Mouse (Mus musculus) layer of hippocampus, adult 9-10 months (tissue): Measurements from ENCODE around the gene Klhl5.
A peak's percentile ranks its signal among the peaks of the same experiment; 100 is the strongest.

Experiments
- DNase-seq: peaks from one replicate; pipeline ENCODE4 v3.0.0; 2022; ENCODE audit warnings: low spot score

Gene Klhl5

DNA sequence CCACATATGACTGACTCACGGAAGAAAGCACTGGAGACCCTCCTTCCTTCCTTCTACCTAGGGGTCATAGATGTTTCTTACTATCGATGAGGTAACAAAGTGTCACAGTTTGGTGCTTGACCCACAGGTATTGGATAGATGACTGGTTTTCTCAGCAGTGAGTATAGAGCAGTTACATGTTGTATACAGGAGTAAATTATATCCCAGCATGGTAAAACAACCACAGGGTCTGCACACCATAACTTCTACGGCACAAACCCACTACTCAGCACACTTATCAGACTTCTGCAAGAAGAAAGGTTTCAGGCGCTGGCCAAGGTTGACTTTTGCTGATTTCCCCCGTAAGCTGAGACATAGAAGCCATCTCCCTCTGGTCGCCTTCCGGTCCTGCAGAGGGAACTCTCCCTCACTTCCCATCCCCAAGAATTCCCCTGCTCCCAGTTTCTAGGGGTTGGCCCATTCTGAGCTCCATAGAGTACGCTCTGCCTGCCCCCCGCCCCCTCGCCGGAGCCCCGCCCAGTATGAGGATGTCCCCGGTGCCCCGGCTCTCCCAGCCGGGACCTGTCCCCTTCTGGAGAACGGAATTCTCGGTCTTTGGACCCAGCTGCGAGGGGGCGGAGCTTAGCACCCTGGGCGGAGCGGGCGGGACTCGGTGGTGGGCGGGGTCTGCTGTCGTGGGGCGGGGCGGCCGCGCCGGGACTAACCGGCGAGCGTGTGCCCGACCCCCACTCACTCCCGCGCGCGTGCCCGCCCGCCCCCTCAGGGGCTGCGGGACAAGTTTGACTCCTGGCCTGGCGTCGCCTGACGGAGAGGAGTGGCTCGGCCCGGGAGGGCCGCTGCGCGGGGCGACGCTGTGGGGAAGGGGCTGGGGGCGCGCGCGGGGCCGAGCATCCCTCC is at the start of gene Klhl5:
Gene Klhl5, plus strand, starts transcription at position 664 of the 897 bp plus-strand sequence.
- DNase-seq, result peak; percentile 40

- no peak for DNase-seq
These were observed 49.7 kb upstream of the Klhl5 start for GRCm38 (mm10) chr5:65057596-65057995.

- no peak for DNase-seq
These were observed 47.5 kb upstream of the Klhl5 start for GRCm38 (mm10) chr5:65059806-65060205.

GRCm38 (mm10) chr5:65062236-65062635 is 45.1 kb upstream of the Klhl5 start:
- DNase-seq, result no peak

DNA sequence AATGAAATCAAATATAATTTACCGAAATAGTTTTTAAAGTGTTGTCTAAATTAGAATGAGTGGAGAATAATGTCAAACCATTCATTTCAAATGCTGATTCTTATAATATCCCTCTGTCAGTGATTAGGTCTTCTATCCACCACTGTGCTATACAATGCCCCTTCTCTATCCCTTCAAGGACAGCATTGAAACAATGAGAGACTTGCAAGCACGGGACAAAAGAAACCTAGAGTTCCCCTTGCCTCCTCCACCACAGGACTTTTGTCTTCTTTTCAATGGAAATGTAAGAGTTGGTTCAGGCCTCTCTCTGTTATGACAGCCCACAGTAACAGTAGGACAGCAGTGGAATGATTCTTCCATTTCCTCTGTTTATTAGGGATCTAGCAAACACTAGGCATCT is 44.1 kb upstream of the Klhl5 start:
- no peak for DNase-seq

DNA sequence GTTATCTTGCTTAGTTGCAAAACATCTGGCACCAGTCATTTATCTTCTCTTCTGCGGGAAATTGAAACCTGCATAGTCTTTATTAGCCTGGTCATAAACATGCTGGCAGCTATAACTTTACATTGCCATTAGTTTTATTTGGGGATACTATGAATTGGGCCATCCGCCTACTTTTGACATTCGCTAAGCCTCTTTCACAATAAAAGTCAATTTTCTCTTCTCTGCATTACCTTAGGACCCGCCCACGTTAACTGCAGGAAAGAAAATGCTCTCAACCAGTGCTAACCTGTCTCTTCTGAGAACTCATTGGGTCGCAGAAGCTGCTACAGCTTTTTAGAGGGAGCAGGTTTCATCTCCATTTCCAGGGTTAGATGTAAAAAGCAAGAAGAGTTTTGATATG is 39.2 kb upstream of the Klhl5 start:
- no peak for DNase-seq

GRCm38 (mm10) chr5:65069872-65070271 is 37.5 kb upstream of the Klhl5 start:
- no peak for DNase-seq

DNA sequence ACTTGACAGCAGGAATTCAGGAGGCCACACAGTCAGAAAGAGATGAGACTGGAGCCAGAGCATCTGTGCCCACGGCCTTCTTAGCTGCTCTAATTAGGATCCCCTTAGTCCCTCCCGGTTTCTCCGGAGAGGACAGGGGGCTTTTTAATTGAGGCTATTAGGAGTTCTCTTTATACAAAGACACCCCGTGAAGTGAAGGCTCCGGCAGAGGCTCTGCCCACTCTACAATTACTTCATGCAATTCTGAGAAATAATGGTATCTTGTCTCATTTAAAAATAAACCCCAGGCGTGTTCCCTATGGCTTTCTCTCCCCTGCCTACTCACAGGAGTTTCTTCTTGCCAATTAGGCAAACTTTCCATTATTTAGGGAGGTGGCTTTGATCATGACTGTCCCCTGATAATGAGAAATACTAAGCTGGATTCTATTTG is 35.6 kb upstream of the Klhl5 start:
- DNase-seq, result no peak

DNA sequence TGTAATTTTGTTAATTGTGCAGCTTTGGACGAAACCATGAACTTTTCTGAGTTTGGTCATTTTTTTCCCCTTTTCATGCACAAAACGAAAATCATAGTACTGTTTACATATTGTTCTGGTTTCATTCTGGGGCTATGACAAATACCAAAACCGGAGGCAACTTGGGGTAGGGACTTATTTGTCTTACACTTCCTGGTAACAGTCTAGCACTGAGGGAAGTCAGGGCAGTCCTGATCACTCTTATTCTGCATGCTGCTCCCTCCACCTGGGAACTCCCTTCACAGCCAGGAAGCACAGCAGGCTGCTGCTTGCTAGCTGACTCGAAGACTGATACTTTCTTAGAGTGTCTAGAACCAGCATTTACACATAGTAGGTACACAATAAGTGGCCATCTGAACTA is 34.1 kb upstream of the Klhl5 start:
- DNase-seq, result no peak

DNA sequence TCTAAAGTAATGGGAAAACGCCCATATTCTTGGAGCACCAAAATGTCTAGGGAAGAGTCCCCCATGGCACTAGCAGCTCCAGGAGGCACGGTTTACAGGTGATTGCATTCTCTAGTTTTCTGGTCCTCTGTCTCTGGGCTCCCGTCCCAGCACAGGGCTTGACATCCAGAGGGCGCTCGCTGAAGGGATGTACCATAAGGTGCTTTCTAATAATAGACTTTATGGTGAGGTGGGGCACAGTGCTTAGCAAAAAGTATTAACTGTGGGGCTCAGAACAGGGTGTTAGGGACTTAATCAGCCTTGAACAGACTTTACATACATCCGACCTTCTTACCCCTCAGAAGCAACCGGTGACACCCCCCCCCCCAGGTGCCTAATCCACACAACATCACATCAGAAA is 32.6 kb upstream of the Klhl5 start:
- DNase-seq, result no peak

GRCm38 (mm10) chr5:65076087-65076486 is 31.3 kb upstream of the Klhl5 start:
- no peak for DNase-seq

DNA sequence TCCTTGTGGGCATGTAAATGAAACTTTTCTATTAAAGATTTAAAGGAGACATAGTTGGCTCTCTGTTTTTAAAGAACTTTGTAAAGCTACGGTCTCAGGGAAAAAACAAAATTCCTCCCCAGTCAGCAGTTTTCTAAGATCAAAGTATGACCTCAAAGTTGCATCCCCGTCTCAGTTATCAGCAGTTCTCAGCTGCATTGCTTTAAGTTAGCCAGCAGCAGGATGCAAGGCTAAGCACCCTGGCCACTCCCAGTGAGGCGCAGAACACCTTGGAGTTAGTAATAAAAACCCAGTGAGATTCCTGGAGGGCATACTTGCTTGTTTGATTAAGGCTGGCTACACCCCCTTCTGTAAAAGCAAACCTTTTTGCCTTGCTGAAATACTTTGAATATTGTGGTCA is 30.6 kb upstream of the Klhl5 start:
- DNase-seq, result no peak

DNA sequence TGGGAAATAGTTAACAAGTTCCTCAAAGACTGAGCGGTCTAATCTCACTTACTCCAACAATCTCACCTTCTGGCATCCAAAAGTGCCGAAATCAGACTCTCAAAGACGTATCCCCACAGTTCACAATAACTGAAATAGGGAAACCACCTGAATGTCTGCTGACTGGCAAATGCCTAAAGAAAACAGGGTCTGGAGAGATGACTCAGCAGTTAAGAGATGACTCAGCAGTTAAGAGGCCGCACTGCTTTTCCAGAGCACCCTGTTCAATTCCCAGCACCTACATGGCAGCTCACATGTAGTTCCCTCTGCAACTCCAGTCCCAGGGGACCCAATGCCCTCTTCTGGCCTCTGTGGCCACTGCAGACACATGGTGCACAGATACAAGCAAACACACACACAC is 29.3 kb upstream of the Klhl5 start:
- DNase-seq, result no peak

DNA sequence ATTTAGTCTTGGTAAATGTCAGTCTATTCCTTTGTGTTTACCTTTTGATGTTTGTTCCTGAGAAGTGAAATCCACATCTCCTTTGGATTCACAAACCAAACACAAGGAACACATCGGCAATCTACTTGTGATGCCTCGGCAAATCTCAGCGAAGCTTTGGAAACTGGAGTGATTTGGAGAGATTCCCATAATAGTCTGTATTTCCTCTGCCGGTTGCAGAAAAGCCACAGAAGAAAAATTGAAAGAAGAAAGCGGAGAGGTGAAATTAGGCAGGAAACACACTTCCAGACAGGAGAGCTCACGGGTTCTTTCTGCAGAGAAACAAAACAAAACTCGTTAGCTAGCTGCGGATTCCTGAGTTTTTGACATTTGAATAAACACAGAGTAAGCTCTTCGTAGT is 27.5 kb upstream of the Klhl5 start:
- DNase-seq, result peak; percentile 21

DNA sequence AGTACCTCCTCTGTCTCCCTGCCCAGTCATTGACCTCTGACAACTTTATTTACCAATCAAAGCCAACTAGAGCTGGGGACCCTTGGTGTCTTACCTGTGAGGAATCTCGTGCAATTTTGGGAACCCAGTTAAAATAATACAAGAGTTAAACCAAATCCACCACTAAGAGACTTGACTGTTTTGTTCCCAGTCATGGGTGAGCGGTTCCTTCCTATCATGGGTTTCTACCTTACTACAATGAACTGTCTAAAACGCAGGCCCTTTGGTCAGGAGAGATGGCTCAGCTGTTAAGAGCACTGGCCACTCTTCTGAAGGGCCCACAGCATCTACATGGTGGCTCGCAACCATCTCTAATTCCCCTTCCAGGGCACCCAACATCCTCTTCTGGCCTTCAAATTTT is 25.5 kb upstream of the Klhl5 start:
- DNase-seq, result no peak

- DNase-seq, result no peak
These were observed 20.8 kb upstream of the Klhl5 start for GRCm38 (mm10) chr5:65086522-65086921.

DNA sequence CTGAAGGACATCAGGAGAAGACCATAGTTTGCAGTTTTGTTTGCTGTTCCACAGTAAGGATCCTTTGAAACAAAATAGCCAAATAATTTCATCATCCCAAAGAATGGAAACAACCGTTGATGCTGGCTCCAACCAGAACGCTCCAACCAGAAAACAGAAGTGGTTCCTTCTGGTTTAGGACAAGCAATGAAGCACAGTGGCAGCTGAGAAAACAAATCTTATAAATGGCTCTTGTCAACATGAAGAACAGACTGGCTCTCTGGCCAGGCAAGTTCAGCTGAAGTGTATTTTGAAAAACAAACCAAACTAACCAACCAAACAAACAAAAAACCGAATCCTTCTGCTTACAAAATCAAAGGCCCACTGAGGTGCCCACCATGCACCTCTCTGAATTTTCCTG is 17.6 kb upstream of the Klhl5 start:
- DNase-seq, result no peak

GRCm38 (mm10) chr5:65091184-65091858 is 16.0 kb upstream of the Klhl5 start:
- DNase-seq, result no peak

- no peak for DNase-seq
These were observed 15.4 kb upstream of the Klhl5 start, which contains the start of gene Tmem156 for GRCm38 (mm10) chr5:65091921-65092320. Gene Tmem156 (minus strand): TSS chr5:65092132.

GRCm38 (mm10) chr5:65093769-65094168 is 13.6 kb upstream of the Klhl5 start:
- no peak for DNase-seq

DNA sequence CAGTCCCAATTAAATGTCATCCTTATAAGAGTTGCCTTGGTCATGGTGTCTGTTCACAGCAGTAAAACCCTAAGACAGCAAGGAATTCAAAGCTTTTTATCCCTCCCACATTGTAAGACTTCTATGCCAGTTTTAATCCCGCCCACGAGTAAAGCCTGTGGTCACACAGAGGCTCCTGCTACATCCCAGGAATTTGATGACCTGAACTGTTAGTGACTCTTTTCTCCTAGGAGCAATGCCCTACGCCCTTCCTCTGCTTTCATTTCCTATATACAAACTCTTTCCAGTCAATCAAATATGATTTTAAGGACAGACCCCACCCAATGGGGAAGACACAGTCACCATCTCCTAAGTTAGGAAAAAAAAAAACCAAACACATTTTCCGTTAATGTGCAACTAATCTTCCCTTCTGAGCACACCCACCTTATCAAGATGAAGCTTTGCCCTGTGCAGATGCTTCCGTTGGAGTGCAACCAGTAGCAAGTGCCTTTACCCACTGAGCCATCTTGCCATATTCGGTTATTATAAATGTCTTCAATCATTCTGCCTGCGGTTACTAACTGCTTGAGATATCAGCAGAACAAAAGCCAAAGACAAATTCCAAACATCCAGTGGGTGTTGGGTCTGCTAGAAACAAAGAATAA is 12.3 kb upstream of the Klhl5 start:
- DNase-seq, result no peak

DNA sequence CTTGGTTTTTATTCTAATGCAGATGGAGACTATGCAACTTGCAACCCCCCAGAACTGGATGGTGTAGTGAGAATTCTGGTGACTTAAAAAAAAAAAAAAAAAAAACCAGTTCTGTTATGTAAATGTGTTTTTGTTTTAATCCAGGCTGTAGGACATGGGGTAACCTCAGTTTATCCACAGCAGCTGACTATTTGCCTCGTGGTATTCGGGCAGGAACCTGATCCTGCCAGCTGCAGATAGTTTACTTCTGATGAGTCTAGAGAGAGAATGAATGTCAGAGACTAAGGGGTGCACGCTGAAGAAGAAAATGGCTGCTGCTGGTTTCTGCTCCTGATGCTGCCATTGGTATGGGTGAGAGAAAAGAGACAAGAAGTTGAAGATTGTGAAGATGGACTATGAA is 11.3 kb upstream of the Klhl5 start:
- no peak for DNase-seq

DNA sequence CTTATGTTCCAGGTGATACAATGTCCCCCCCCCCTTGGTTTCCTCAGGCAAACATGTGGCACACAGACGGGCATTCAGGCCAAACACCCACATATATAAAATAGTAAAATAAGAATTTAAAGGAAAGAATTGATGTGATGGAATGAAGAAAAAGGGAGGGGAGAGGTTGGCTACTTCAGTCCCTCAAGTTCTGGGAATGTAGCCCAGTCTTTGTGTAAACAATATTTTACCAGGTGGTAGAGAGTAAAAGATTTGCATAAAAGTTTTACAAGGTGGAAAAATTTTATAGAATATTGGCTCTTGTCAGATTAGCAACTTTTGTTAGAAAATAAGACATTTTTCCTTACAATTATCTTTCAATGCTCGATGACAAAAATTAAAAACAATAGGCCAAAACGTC is 10.5 kb upstream of the Klhl5 start:
- no peak for DNase-seq
